Comparison of ENCODE assay signal across 16 mouse cellular contexts in genomic region chr19:5711907-5712460, GRCm38 (mm10). TPM values are rescaled to one million over a fixed set of nuclear protein-coding genes. Genes with fewer than 3 reads are reported as not detected.
DNase-seq lines count a peak whose midpoint lies in the region; ATAC-seq and TF ChIP-seq lines count a peak whose summit lies in the region.
"Had no signal": no experiment of that assay in that cellular context is flagged by ENCODE, and none has a peak within 500 bp of the region (broad histone marks: within the 10 kb centered on the region; RNA-seq: fewer than 3 reads in every experiment).

No protein-coding gene starts in this region.

- peaks cover 33% of the 10 kb centered on the region for H3K36me3 ChIP-seq in spleen, adult 2 months (ENCODE audit: control insufficient read depth, insufficient read depth, low read length)
- H3K36me3 ChIP-seq in macrophage (ENCODE audit: inconsistent target) = peaks cover 52% of the 10 kb centered on the region
- peaks cover 15% of the 10 kb centered on the region for H3K36me3 ChIP-seq in hindbrain, embryonic 11.5 days (ENCODE audit: control insufficient read depth, insufficient read depth, low read length)

- H3K4me1 ChIP-seq in spleen, adult 2 months (ENCODE audit: control insufficient read depth, insufficient read depth, insufficient read length) = peaks cover 17% of the 10 kb centered on the region; the same call in 1 of the 2 replicates
- peaks cover 4% of the 10 kb centered on the region for H3K4me1 ChIP-seq in hindbrain, embryonic 11.5 days (replicated peaks; ENCODE audit: control insufficient read depth, insufficient read depth, low read length)

- peak; percentile 8 for DNase-seq in gastrocnemius, postnatal 14 days
- no peak for DNase-seq in gastrocnemius, adult 8-10 months (ENCODE audit: low spot score in 2 of 2)
- DNase-seq in spleen, adult 2 months (ENCODE audit: low read depth in 1 of 2, low spot score in 2 of 2) = no peak
- no peak for DNase-seq in spleen, adult 18-20 months
- DNase-seq in right cerebral cortex, adult 2 months (ENCODE audit: low spot score in 2 of 2) = no peak
- DNase-seq in hindbrain, embryonic 11.5 days (ENCODE audit: low spot score) = no peak
- DNase-seq: adrenal gland, adult 8-10 months had no signal

- TF ChIP-seq CTCF in spleen, adult 2 months (IDR thresholded peaks at IDR 0.05; ENCODE audit: extremely low read depth, insufficient read depth, insufficient read length, insufficient replicate concordance) = no peak

- ATAC-seq in hindbrain, embryonic 11.5 days (ENCODE audit: low FRiP score) = no peak
- ATAC-seq: forebrain, embryonic 16.5 days had no signal

- no peak overlapping the region for H3K9ac ChIP-seq in hindbrain, embryonic 11.5 days (ENCODE audit: low read depth, low read length)
- H3K9ac ChIP-seq: kidney, embryonic 15.5 days had no signal

- H3K27ac ChIP-seq in spleen, adult 2 months (ENCODE audit: insufficient read depth, low read length) = peak overlapping the region; percentile 51
- peak overlapping the region; percentile 75 for H3K27ac ChIP-seq in macrophage
- H3K27ac ChIP-seq in hindbrain, embryonic 11.5 days (ENCODE audit: low read depth, low read length) = no peak overlapping the region
- H3K27ac ChIP-seq: hindbrain, embryonic 10.5 days; kidney, embryonic 15.5 days; left cerebral cortex, adult 2 months; limb, embryonic 13.5 days had no signal

- no peak overlapping the region for H3K4me2 ChIP-seq in hindbrain, embryonic 11.5 days (replicated peaks; ENCODE audit: low read depth, low read length)
- H3K4me2 ChIP-seq: kidney, embryonic 15.5 days; limb, embryonic 13.5 days had no signal

- intact Hi-C loops in gastrocnemius, postnatal 14 days (cut with DNase I; ENCODE audit: low total_unique reads) = loop anchor here (5.0 kb wide), 1 partner anchor 65 kb away; no protein-coding TSS in a partner anchor

- no peak for TF ChIP-seq POLR2A in spleen, adult 2 months (IDR thresholded peaks at IDR 0.05; ENCODE audit: low read depth, low read length)

- H3K4me3 ChIP-seq in spleen, adult 2 months (ENCODE audit: extremely low read depth, insufficient read depth, insufficient read length) = no peak overlapping the region
- no peak overlapping the region for H3K4me3 ChIP-seq in macrophage (ENCODE audit: inconsistent target)
- H3K4me3 ChIP-seq in hindbrain, embryonic 11.5 days (ENCODE audit: low read depth, low read length) = no peak overlapping the region
- H3K4me3 ChIP-seq: hindbrain, embryonic 10.5 days; kidney, embryonic 15.5 days; left cerebral cortex, adult 2 months; limb, embryonic 13.5 days had no signal

- no peaks in the 10 kb centered on the region for H3K27me3 ChIP-seq in spleen, adult 2 months (ENCODE audit: control insufficient read depth, insufficient read depth, low read length)
- no peaks in the 10 kb centered on the region for H3K27me3 ChIP-seq in hindbrain, embryonic 11.5 days (ENCODE audit: control insufficient read depth, insufficient read depth, low read length)
- H3K27me3 ChIP-seq: kidney, embryonic 15.5 days had no signal

- H3K79me2 ChIP-seq in macrophage (ENCODE audit: inconsistent target) = peaks cover 58% of the 10 kb centered on the region

- no peaks in the 10 kb centered on the region for H3K9me3 ChIP-seq in hindbrain, embryonic 11.5 days (ENCODE audit: control insufficient read depth, low read length)
- H3K9me3 ChIP-seq: hindbrain, embryonic 10.5 days; kidney, embryonic 15.5 days; limb, embryonic 13.5 days had no signal

- 54% methylated on average over 14 of the region's 14 CpGs for WGBS in spleen, adult 2 months
- 8% methylated on average over 14 of the region's 14 CpGs for WGBS in macrophage (ENCODE audit: missing documents)
- 95% methylated on average over 14 of the region's 14 CpGs for WGBS in hindbrain, embryonic 11.5 days

RNA-seq across cellular contexts. Expression of gene Kcnk7, which starts 7.8 kb away (rescaled TPM):
- not detected for total RNA-seq in gastrocnemius, postnatal 14 days (2021)
- total RNA-seq in gastrocnemius, adult 8-10 months (2022) = not detected
- 0.19 and 0.39 TPM in 2 replicates for polyA plus RNA-seq in spleen, adult 2 months (2012; rRNA removed)
- 1 to 10 TPM in 1 of 26 experiments, under 1 TPM in 1, not detected in 24; 0.90 to 1.3 TPM for total RNA-seq in macrophage (2018; cell fraction: chromatin; rRNA removed)
- total RNA-seq in macrophage (2018; cell fraction: cytosol; rRNA removed) = not detected
- under 1 TPM in 1 of 26 experiments, not detected in 25; 0.72 TPM for total RNA-seq in macrophage (2018; cell fraction: nucleus; rRNA removed)
- polyA plus RNA-seq in macrophage (2018) = not detected in 3 replicates
- polyA plus RNA-seq in hindbrain, embryonic 11.5 days (2014; fragmentation: Nextera tagmentation; extraction: Ambion mirVana) = 0.19 TPM in 1 of 2 replicates, not detected in the other
- total RNA-seq: adrenal gland, adult 8-10 months; gastrocnemius, postnatal 36 days; layer of hippocampus, adult 18-20 months; left cerebral cortex, adult 2 months had no signal
- polyA plus RNA-seq: neural tube, embryonic 11.5 days had no signal

RNA-seq across cellular contexts. Expression of gene Ehbp1l1, which starts 14.1 kb away (rescaled TPM):
- 100 to 1,000 TPM; 246 to 269 TPM for total RNA-seq in gastrocnemius, postnatal 14 days (2021)
- total RNA-seq in gastrocnemius, adult 8-10 months (2022) = 100 to 1,000 TPM; 195 to 259 (median 242) TPM
- 94.6 and 101 TPM in 2 replicates for polyA plus RNA-seq in spleen, adult 2 months (2012; rRNA removed)
- total RNA-seq in macrophage (2018; cell fraction: chromatin; rRNA removed) = 100 to 1,000 TPM; 139 to 748 (median 457) TPM
- total RNA-seq in macrophage (2018; cell fraction: cytosol; rRNA removed) = 100 to 1,000 TPM in 18 of 26 experiments, 10 to 100 TPM in 8; 47.4 to 186 (median 110) TPM
- total RNA-seq in macrophage (2018; cell fraction: nucleus; rRNA removed) = 100 to 1,000 TPM in 25 of 26 experiments, 10 to 100 TPM in 1; 82.3 to 368 (median 235) TPM
- polyA plus RNA-seq in macrophage (2018) = 80.1 to 102 TPM (median 94.5 TPM) in 3 replicates
- 4.4 and 6.2 TPM in 2 replicates for polyA plus RNA-seq in hindbrain, embryonic 11.5 days (2014; fragmentation: Nextera tagmentation; extraction: Ambion mirVana)

RNA-seq across cellular contexts. Expression of gene Fam89b, which starts 17.5 kb away (rescaled TPM):
- 10 to 100 TPM; 29.6 to 32.9 TPM for total RNA-seq in gastrocnemius, postnatal 14 days (2021)
- 10 to 100 TPM; 17.0 to 18.5 (median 18.2) TPM for total RNA-seq in gastrocnemius, adult 8-10 months (2022)
- 124 and 173 TPM in 2 replicates for polyA plus RNA-seq in spleen, adult 2 months (2012; rRNA removed)
- 10 to 100 TPM in 4 of 26 experiments, 1 to 10 TPM in 20, under 1 TPM in 1, not detected in 1; 0.92 to 16.9 (median 4.4) TPM for total RNA-seq in macrophage (2018; cell fraction: chromatin; rRNA removed)
- 100 to 1,000 TPM in 17 of 26 experiments, 10 to 100 TPM in 9; 69.7 to 126 (median 104) TPM for total RNA-seq in macrophage (2018; cell fraction: cytosol; rRNA removed)
- total RNA-seq in macrophage (2018; cell fraction: nucleus; rRNA removed) = 10 to 100 TPM in 22 of 26 experiments, 1 to 10 TPM in 4; 8.4 to 47.1 (median 21.7) TPM
- polyA plus RNA-seq in macrophage (2018) = 73.7 to 132 TPM (median 76.9 TPM) in 3 replicates
- 165 and 174 TPM in 2 replicates for polyA plus RNA-seq in hindbrain, embryonic 11.5 days (2014; fragmentation: Nextera tagmentation; extraction: Ambion mirVana)

RNA-seq across cellular contexts. Expression of gene Pcnx3, which starts 23.3 kb away (rescaled TPM):
- 10 to 100 TPM; 15.3 to 17.6 TPM for total RNA-seq in gastrocnemius, postnatal 14 days (2021)
- 10 to 100 TPM; 11.8 to 15.2 (median 13.7) TPM for total RNA-seq in gastrocnemius, adult 8-10 months (2022)
- 195 and 236 TPM in 2 replicates for polyA plus RNA-seq in spleen, adult 2 months (2012; rRNA removed)
- 100 to 1,000 TPM in 24 of 26 experiments, 10 to 100 TPM in 2; 81.6 to 355 (median 198) TPM for total RNA-seq in macrophage (2018; cell fraction: chromatin; rRNA removed)
- total RNA-seq in macrophage (2018; cell fraction: cytosol; rRNA removed) = 10 to 100 TPM; 21.4 to 53.6 (median 36.9) TPM
- total RNA-seq in macrophage (2018; cell fraction: nucleus; rRNA removed) = 100 to 1,000 TPM in 18 of 26 experiments, 10 to 100 TPM in 8; 73.9 to 157 (median 117) TPM
- polyA plus RNA-seq in macrophage (2018) = 16.4 to 37.7 TPM (median 26.8 TPM) in 3 replicates
- 22.9 and 23.1 TPM in 2 replicates for polyA plus RNA-seq in hindbrain, embryonic 11.5 days (2014; fragmentation: Nextera tagmentation; extraction: Ambion mirVana)

RNA-seq across cellular contexts. Expression of gene Map3k11, which starts 23.4 kb away (rescaled TPM):
- 10 to 100 TPM; 16.7 TPM for total RNA-seq in gastrocnemius, postnatal 14 days (2021)
- total RNA-seq in gastrocnemius, adult 8-10 months (2022) = 1 to 10 TPM; 7.1 to 8.7 (median 8.1) TPM
- 73.4 and 88.7 TPM in 2 replicates for polyA plus RNA-seq in spleen, adult 2 months (2012; rRNA removed)
- 10 to 100 TPM; 19.3 to 86.5 (median 44.6) TPM for total RNA-seq in macrophage (2018; cell fraction: chromatin; rRNA removed)
- 10 to 100 TPM; 33.8 to 69.3 (median 53.0) TPM for total RNA-seq in macrophage (2018; cell fraction: cytosol; rRNA removed)
- total RNA-seq in macrophage (2018; cell fraction: nucleus; rRNA removed) = 10 to 100 TPM; 35.9 to 78.0 (median 54.2) TPM
- polyA plus RNA-seq in macrophage (2018) = 29.4 to 53.8 TPM (median 31.8 TPM) in 3 replicates
- 13.4 and 14.7 TPM in 2 replicates for polyA plus RNA-seq in hindbrain, embryonic 11.5 days (2014; fragmentation: Nextera tagmentation; extraction: Ambion mirVana)

Comparison
In these comparisons a context has a peak if more than half of its experiments do, and no peak if none do; other contexts are left out.
1. RNA of gene Ehbp1l1, which starts 14.1 kb away (polyA plus RNA-seq): 94.6 to 101 TPM in spleen, adult 2 months and 80.1 to 102 TPM in macrophage; 4.4 to 6.2 TPM in hindbrain, embryonic 11.5 days; every median in the first group is over 10 times any median in the second.